Comparison of ENCODE assay signal across 11 mouse cellular contexts in genomic region chr4:41532420-41532819, GRCm38 (mm10). TPM values are rescaled to one million over a fixed set of nuclear protein-coding genes. Genes with fewer than 3 reads are reported as not detected.
DNase-seq lines count a peak whose midpoint lies in the region; ATAC-seq lines count a peak whose summit lies in the region.
"Had no signal": no experiment of that assay in that cellular context is flagged by ENCODE, and none has a peak within 500 bp of the region (broad histone marks: within the 10 kb centered on the region; RNA-seq: fewer than 3 reads in every experiment).

No protein-coding gene starts in this region.

- no peak for ATAC-seq in neural tube, embryonic 15.5 days (ENCODE audit: low FRiP score)

- no peak overlapping the region for H3K27ac ChIP-seq in neural tube, embryonic 15.5 days (replicated peaks)
- H3K27ac ChIP-seq: heart, embryonic 10.5 days; liver, embryonic 15.5 days had no signal

- no peaks in the 10 kb centered on the region for H3K36me3 ChIP-seq in neural tube, embryonic 15.5 days
- no peaks in the 10 kb centered on the region for H3K36me3 ChIP-seq in splenic B cell, adult 2 months (ENCODE audit: control insufficient read depth, insufficient read depth, low read length, poor library complexity, severe bottlenecking)
- H3K36me3 ChIP-seq: heart, embryonic 10.5 days; liver, embryonic 15.5 days had no signal

- 39% methylated on average over 6 of the region's 6 CpGs for WGBS in neural tube, embryonic 15.5 days

- H3K27me3 ChIP-seq in neural tube, embryonic 15.5 days (replicated peaks), result no peaks in the 10 kb centered on the region
- H3K27me3 ChIP-seq in splenic B cell, adult 2 months (ENCODE audit: control insufficient read depth, insufficient read depth, low read length, poor library complexity, severe bottlenecking), result no peaks in the 10 kb centered on the region
- H3K27me3 ChIP-seq: liver, embryonic 15.5 days had no signal

- peak; percentile 42 for DNase-seq in adrenal gland, postnatal 25 days
- no peak for DNase-seq in adrenal gland, adult 18-20 months (ENCODE audit: low spot score in 2 of 2)
- DNase-seq in neural tube, embryonic 10.5 days (ENCODE audit: extremely low spot score, low spot score), result peak; percentile 47
- peak; percentile 72 for DNase-seq in embryo, embryonic 11 days
- DNase-seq in splenic B cell, adult 2 months (ENCODE audit: low read depth, low spot score), result peak; percentile 27
- no peak for DNase-seq in cerebellum, adult 11 months
- DNase-seq in layer of hippocampus, adult 9-10 months (ENCODE audit: low spot score), result no peak
- DNase-seq: kidney, adult 9 months had no signal

- no peaks in the 10 kb centered on the region for H3K9me3 ChIP-seq in neural tube, embryonic 15.5 days (replicated peaks)
- H3K9me3 ChIP-seq: heart, embryonic 10.5 days; liver, embryonic 15.5 days had no signal

- no peak overlapping the region for H3K9ac ChIP-seq in neural tube, embryonic 15.5 days (replicated peaks)
- H3K9ac ChIP-seq: liver, embryonic 15.5 days had no signal

- no peak overlapping the region for H3K4me3 ChIP-seq in neural tube, embryonic 15.5 days (replicated peaks)
- H3K4me3 ChIP-seq: heart, embryonic 10.5 days; liver, embryonic 15.5 days had no signal

- no peak overlapping the region for H3K4me2 ChIP-seq in neural tube, embryonic 15.5 days
- H3K4me2 ChIP-seq: liver, embryonic 15.5 days had no signal

- H3K4me1 ChIP-seq in neural tube, embryonic 15.5 days, result peaks cover 31% of the 10 kb centered on the region
- H3K4me1 ChIP-seq: liver, embryonic 15.5 days had no signal

RNA-seq across cellular contexts. Expression of gene 1110017D15Rik, which starts 15.3 kb away (rescaled TPM):
- total RNA-seq in adrenal gland, postnatal 25 days (2021), result 0.82 TPM in 1 of 2 replicates, not detected in the other
- 1 to 10 TPM in 1 of 2 experiments, under 1 TPM in 1; 0.60 to 1.1 TPM for total RNA-seq in adrenal gland, adult 18-20 months (2021)
- 8.6 and 10.1 TPM in 2 replicates for polyA plus RNA-seq in neural tube, embryonic 15.5 days (2015; fragmentation: Nextera tagmentation; extraction: Ambion mirVana)
- polyA plus RNA-seq: liver, embryonic 15.5 days had no signal

RNA-seq across cellular contexts. Expression of gene AI464131, which starts 29.5 kb away (rescaled TPM):
- 15.4 and 17.4 TPM in 2 replicates for total RNA-seq in adrenal gland, postnatal 25 days (2021)
- 10 to 100 TPM; 11.6 to 12.4 TPM for total RNA-seq in adrenal gland, adult 18-20 months (2021)
- polyA plus RNA-seq in neural tube, embryonic 15.5 days (2015; fragmentation: Nextera tagmentation; extraction: Ambion mirVana), result 7.8 and 8.3 TPM in 2 replicates

RNA-seq across cellular contexts. Expression of gene Fam219a, which starts 36.9 kb away (rescaled TPM):
- 15.0 and 20.0 TPM in 2 replicates for total RNA-seq in adrenal gland, postnatal 25 days (2021)
- 10 to 100 TPM; 15.7 to 20.2 TPM for total RNA-seq in adrenal gland, adult 18-20 months (2021)
- 15.2 and 17.9 TPM in 2 replicates for polyA plus RNA-seq in neural tube, embryonic 15.5 days (2015; fragmentation: Nextera tagmentation; extraction: Ambion mirVana)

RNA-seq across cellular contexts. Expression of gene Dnaic1, which starts 37.2 kb away (rescaled TPM):
- 0.30 TPM in 1 of 2 replicates, not detected in the other for total RNA-seq in adrenal gland, postnatal 25 days (2021)
- not detected for total RNA-seq in adrenal gland, adult 18-20 months (2021)
- polyA plus RNA-seq in neural tube, embryonic 15.5 days (2015; fragmentation: Nextera tagmentation; extraction: Ambion mirVana), result 2.1 and 2.5 TPM in 2 replicates

Comparison
In these comparisons a context has a peak if more than half of its experiments do, and no peak if none do; other contexts are left out.
1. DNase-seq: peak in adrenal gland, postnatal 25 days (single experiment), neural tube, embryonic 10.5 days (single experiment), embryo, embryonic 11 days (single experiment) and splenic B cell, adult 2 months (single experiment); none in adrenal gland, adult 18-20 months (0 of 2), cerebellum, adult 11 months (single experiment) and layer of hippocampus, adult 9-10 months (single experiment).